Mouse (Mus musculus) liver, embryonic 16.5 days (tissue): ENCODE measurements around the gene Comt. TPM values are rescaled to one million over a fixed set of nuclear protein-coding genes. Genes with fewer than 3 reads are reported as not detected.

Experiments
- ATAC-seq: fragments of 200-750 bp; cut with Nextera tagmentation; 2 replicates; pipeline ENCODE4 v1.8.0; 2017; ENCODE audit warnings: low read depth, mild to moderate bottlenecking, moderate number of reproducible peaks, moderate library complexity
- H3K27ac ChIP-seq: fragments of 300-500 bp; sonication (generic); 2 replicates; pipeline ENCODE4 v1.5.1; 2014; ENCODE audit warnings: mild to moderate bottlenecking, low read length
- H3K27me3 ChIP-seq: fragments of 300-500 bp; sonication (generic); 2 replicates; pipeline ENCODE4 v1.6.1; 2014; ENCODE audit warnings: low read depth, low read length, mixed read lengths; ENCODE audit not compliant: control insufficient read depth, insufficient read depth
- H3K36me3 ChIP-seq: fragments of 300-500 bp; sonication (generic); 2 replicates; pipeline ENCODE4 v1.6.1; 2014; ENCODE audit warnings: mild to moderate bottlenecking; ENCODE audit not compliant: control insufficient read depth, insufficient read depth
- H3K4me1 ChIP-seq: fragments of 300-500 bp; sonication (generic); 2 replicates; pipeline ENCODE4 v1.6.1; 2014; ENCODE audit warnings: low read depth, low read length, mixed read lengths; ENCODE audit not compliant: control insufficient read depth
- H3K4me2 ChIP-seq: fragments of 300-500 bp; sonication (generic); 2 replicates; pipeline ENCODE4 v1.6.1; 2014; ENCODE audit warnings: low read depth, low read length, mixed read lengths
- H3K4me3 ChIP-seq: fragments of 300-500 bp; sonication (generic); 2 replicates; pipeline ENCODE4 v1.5.1; 2014; ENCODE audit warnings: low read depth, mild to moderate bottlenecking, low read length
- H3K9ac ChIP-seq: fragments of 300-500 bp; sonication (generic); 2 replicates; pipeline ENCODE4 v1.6.1; 2014; ENCODE audit warnings: low read depth, low read length
- H3K9me3 ChIP-seq: fragments of 300-500 bp; sonication (generic); replicated peaks from 2 replicates; pipeline ENCODE4 v1.6.1; 2016; ENCODE audit warnings: low read length; ENCODE audit not compliant: control insufficient read depth
- WGBS: fragments of 180-500 bp; shearing (Covaris S2); extraction: QIAGEN DNeasy Blood & Tissue Kit; methylation state at CpG from one replicate; pipeline ENCODE4 v1.1.7; 2014; ENCODE audit not compliant: insufficient replicate concordance; 5-methylcytosine and 5-hydroxymethylcytosine counted together
- polyA plus RNA-seq: library from polyadenylated mRNA; unstranded; fragments of >200 nt; fragmentation: Nextera tagmentation; extraction: Ambion mirVana; gene quantifications from 2 replicates; pipeline ENCODE4 v1.2.1, GENCODE M21; 2015

Comt gene
- polyA plus RNA-seq, 1 experiment from 2014 or later: 85.1 TPM

GRCm38 (mm10) chr16:18409776-18410175 is 16.9 kb downstream of the Comt start:
- no peak overlapping the region for H3K4me2 ChIP-seq
- H3K4me3 ChIP-seq: no peak overlapping the region
- H3K9me3 ChIP-seq: no peaks in the 10 kb centered on the region
- peak overlapping the region; percentile 8; the same call in 1 of the 2 replicates for H3K27ac ChIP-seq
- H3K27me3 ChIP-seq: no peaks in the 10 kb centered on the region
- WGBS: 78% methylated on average over 4 of the region's 4 CpGs
- no peak for ATAC-seq
- H3K36me3 ChIP-seq: peaks cover 37% of the 10 kb centered on the region
- peaks cover 12% of the 10 kb centered on the region for H3K4me1 ChIP-seq
- H3K9ac ChIP-seq: no peak overlapping the region

- ATAC-seq: no peak
- H3K4me2 ChIP-seq: no peak overlapping the region
- H3K27me3 ChIP-seq: no peaks in the 10 kb centered on the region
- no peak overlapping the region for H3K9ac ChIP-seq
- peaks cover 35% of the 10 kb centered on the region for H3K36me3 ChIP-seq
- H3K4me1 ChIP-seq: peaks cover 12% of the 10 kb centered on the region
- no peak overlapping the region for H3K4me3 ChIP-seq
- no peak overlapping the region for H3K27ac ChIP-seq
- 76% methylated on average over 7 of the region's 7 CpGs for WGBS
- H3K9me3 ChIP-seq: no peaks in the 10 kb centered on the region
Observed at GRCm38 (mm10) chr16:18407912-18408311, 18.7 kb downstream of the Comt start.

GRCm38 (mm10) chr16:18406293-18406692 is 20.4 kb downstream of the Comt start:
- peaks cover 27% of the 10 kb centered on the region for H3K36me3 ChIP-seq
- no peak overlapping the region for H3K27ac ChIP-seq

GRCm38 (mm10) chr16:18405876-18406275 is 20.8 kb downstream of the Comt start:
- no peaks in the 10 kb centered on the region for H3K27me3 ChIP-seq
- H3K9ac ChIP-seq: no peak overlapping the region
- H3K4me2 ChIP-seq: no peak overlapping the region
- no peaks in the 10 kb centered on the region for H3K9me3 ChIP-seq
- no peak for ATAC-seq
- H3K27ac ChIP-seq: no peak overlapping the region
- H3K4me1 ChIP-seq: peaks cover 12% of the 10 kb centered on the region
- H3K4me3 ChIP-seq: no peak overlapping the region
- H3K36me3 ChIP-seq: peaks cover 23% of the 10 kb centered on the region
- WGBS: 71% methylated on average over 2 of the region's 2 CpGs

More at GRCm38 (mm10) chr16:18406293-18406692, 20.4 kb downstream of the Comt start:
- peak; percentile 64 for ATAC-seq
- Histone ChIP-seq H3K4me3 (no peak overlapping the region), H3K4me1 (peaks cover 12% of the 10 kb centered on the region), H3K9ac (no peak overlapping the region), H3K4me2 (no peak overlapping the region), H3K9me3 (no peaks in the 10 kb centered on the region), H3K27me3 (no peaks in the 10 kb centered on the region)
- WGBS: 12% methylated on average over 2 of the region's 2 CpGs

- no peak overlapping the region for H3K4me3 ChIP-seq
- 71% methylated on average over 13 of the region's 13 CpGs for WGBS
- H3K4me2 ChIP-seq: no peak overlapping the region
- no peak overlapping the region for H3K27ac ChIP-seq
- no peak overlapping the region for H3K9ac ChIP-seq
- no peaks in the 10 kb centered on the region for H3K9me3 ChIP-seq
- peaks cover 12% of the 10 kb centered on the region for H3K4me1 ChIP-seq
- H3K36me3 ChIP-seq: peaks cover 18% of the 10 kb centered on the region
- ATAC-seq: peak; percentile 31
- no peaks in the 10 kb centered on the region for H3K27me3 ChIP-seq
Observed at GRCm38 (mm10) chr16:18405091-18405854, 21.4 kb downstream of the Comt start.

GRCm38 (mm10) chr16:18403285-18403684 is 23.4 kb downstream of the Comt start:
- ATAC-seq: no peak
- Histone ChIP-seq H3K9ac (no peak overlapping the region), H3K27me3 (no peaks in the 10 kb centered on the region), H3K4me1 (peaks cover 12% of the 10 kb centered on the region), H3K4me3 (no peak overlapping the region), H3K27ac (no peak overlapping the region), H3K36me3 (peaks cover 5% of the 10 kb centered on the region), H3K4me2 (no peak overlapping the region), H3K9me3 (no peaks in the 10 kb centered on the region)
- 85% methylated on average over 12 of the region's 12 CpGs for WGBS

GRCm38 (mm10) chr16:18400472-18401216 is 26.0 kb downstream of the Comt start:
- Histone ChIP-seq H3K27ac (no peak overlapping the region), H3K4me1 (peaks cover 9% of the 10 kb centered on the region), H3K9ac (no peak overlapping the region), H3K27me3 (no peaks in the 10 kb centered on the region), H3K36me3 (no peaks in the 10 kb centered on the region), H3K4me3 (no peak overlapping the region), H3K9me3 (no peaks in the 10 kb centered on the region), H3K4me2 (no peak overlapping the region)
- no peak for ATAC-seq
- 68% methylated on average over 7 of the region's 7 CpGs for WGBS

- peaks cover 8% of the 10 kb centered on the region for H3K4me1 ChIP-seq
- 75% methylated on average over 9 of the region's 9 CpGs for WGBS
- H3K9ac ChIP-seq: no peak overlapping the region
- H3K36me3 ChIP-seq: no peaks in the 10 kb centered on the region
- H3K27ac ChIP-seq: no peak overlapping the region
- no peak overlapping the region for H3K4me3 ChIP-seq
- H3K9me3 ChIP-seq: no peaks in the 10 kb centered on the region
- H3K4me2 ChIP-seq: no peak overlapping the region
- H3K27me3 ChIP-seq: no peaks in the 10 kb centered on the region
- ATAC-seq: no peak
Observed at GRCm38 (mm10) chr16:18400028-18400427, 26.6 kb downstream of the Comt start.
